ENCODE assay signal across 9 mouse cellular contexts in genomic region chr5:111944273-111944971, GRCm38 (mm10).
DNase-seq lines count a peak whose midpoint lies in the region; ATAC-seq lines count a peak whose summit lies in the region.
"Had no signal": no experiment of that assay in that cellular context is flagged by ENCODE, and none has a peak within 500 bp of the region (broad histone marks: within the 10 kb centered on the region; RNA-seq: fewer than 3 reads in every experiment).

No protein-coding gene starts in this region.

- peak; percentile 27 to 57 for DNase-seq in left cerebral cortex, postnatal 14 days (ENCODE audit: low spot score in 2 of 2)
- DNase-seq in left cerebral cortex, adult 11 months (ENCODE audit: low spot score): no peak
- DNase-seq in forebrain, embryonic 10.5 days (ENCODE audit: extremely low spot score, low spot score): no peak
- peak; percentile 34 for DNase-seq in retina, embryonic 14.5 days (ENCODE audit: low spot score)
- no peak for DNase-seq in ovary, postnatal 10 days (ENCODE audit: low spot score)
- DNase-seq: thymus, adult 2 months had no signal

- H3K9ac ChIP-seq in hindbrain, embryonic 16.5 days (ENCODE audit: low read depth, low read length): peak overlapping the region; percentile 57

- peak overlapping the region; percentile 65 for H3K27ac ChIP-seq in forebrain, embryonic 10.5 days
- peak overlapping the region; percentile 67 for H3K27ac ChIP-seq in hindbrain, embryonic 16.5 days (ENCODE audit: low read depth, low read length)

- H3K36me3 ChIP-seq in forebrain, embryonic 10.5 days (replicated peaks): no peaks in the 10 kb centered on the region
- no peaks in the 10 kb centered on the region for H3K36me3 ChIP-seq in hindbrain, embryonic 16.5 days (ENCODE audit: control insufficient read depth, insufficient read depth, low read length)

- WGBS in forebrain, embryonic 10.5 days: 27% methylated on average over 27 of the region's 28 CpGs
- WGBS in hindbrain, embryonic 16.5 days: 8% methylated on average over 28 of the region's 28 CpGs

- H3K4me2 ChIP-seq in hindbrain, embryonic 16.5 days (ENCODE audit: low read length): peak overlapping the region; percentile 52
- H3K4me2 ChIP-seq: liver, embryonic 11.5 days had no signal

- no peaks in the 10 kb centered on the region for H3K9me3 ChIP-seq in forebrain, embryonic 10.5 days
- no peaks in the 10 kb centered on the region for H3K9me3 ChIP-seq in hindbrain, embryonic 16.5 days (ENCODE audit: control insufficient read depth, low read length)

- intact Hi-C loops in left cerebral cortex, postnatal 14 days (cut with DNase I): no loop called here

- peak overlapping the region; percentile 27; the same call in 1 of the 2 replicates for H3K4me3 ChIP-seq in forebrain, embryonic 10.5 days
- H3K4me3 ChIP-seq in hindbrain, embryonic 16.5 days (ENCODE audit: low read length): peak overlapping the region; percentile 29

- H3K4me1 ChIP-seq in forebrain, embryonic 10.5 days: peaks cover 30% of the 10 kb centered on the region
- peaks cover 21% of the 10 kb centered on the region for H3K4me1 ChIP-seq in hindbrain, embryonic 16.5 days (ENCODE audit: control insufficient read depth, insufficient read depth, low read depth, low read length)

- peaks cover 52% of the 10 kb centered on the region for H3K27me3 ChIP-seq in forebrain, embryonic 10.5 days (ENCODE audit: poor library complexity, severe bottlenecking)
- H3K27me3 ChIP-seq in hindbrain, embryonic 16.5 days (replicated peaks; ENCODE audit: control insufficient read depth, insufficient read depth, low read length): peaks cover 2% of the 10 kb centered on the region; the same call in 1 of the 2 replicates

- peak; percentile 75 for ATAC-seq in hindbrain, embryonic 16.5 days
- ATAC-seq in cerebellum, adult (ENCODE audit: insufficient number of reproducible peaks, low FRiP score, low TSS enrichment): no peak

Comparison
In these comparisons a context has a peak if more than half of its experiments do, and no peak if none do; other contexts are left out.
1. DNase-seq: peak in left cerebral cortex, postnatal 14 days (2 of 2) and retina, embryonic 14.5 days (single experiment); none in left cerebral cortex, adult 11 months (single experiment), forebrain, embryonic 10.5 days (single experiment) and ovary, postnatal 10 days (single experiment).